Mouse (Mus musculus): Measurements from ENCODE around the gene Fstl4. TPM values are rescaled to one million over a fixed set of nuclear protein-coding genes. Genes with fewer than 3 reads are reported as not detected.

Gene Fstl4
- total and polyA plus RNA-seq, 3 experiments: not detected

- no peaks in the 10 kb centered on the region for H3K9me3 ChIP-seq (replicated peaks; ENCODE audit: insufficient read depth, low read length)
- H3K4me3 ChIP-seq (ENCODE audit: control insufficient read depth in 1 of 2, insufficient read depth in 1 of 2, low read depth in 2 of 2, low read length in 2 of 2): no peak overlapping the region
- H3K27ac ChIP-seq (ENCODE audit: control insufficient read depth, low read depth, low read length): no peak overlapping the region
- H3K9ac ChIP-seq (ENCODE audit: control insufficient read depth, low read depth, low read length, poor library complexity, severe bottlenecking): no peak overlapping the region
- no peak for DNase-seq (ENCODE audit: low read depth, low spot score)
- TF ChIP-seq CTCF (IDR thresholded peaks at IDR 0.05 in 2 of 3, conservative IDR thresholded peaks at IDR 0.05 in 1 of 3; ENCODE audit: control insufficient read depth in 1 of 3, insufficient read depth in 1 of 3, low read depth in 2 of 3, low read length in 3 of 3, poor library complexity in 1 of 3, severe bottlenecking in 1 of 3) (no peak), NELFE (IDR thresholded peaks at IDR 0.05; ENCODE audit: low read depth, low read length) (no peak), MAZ (IDR thresholded peaks at IDR 0.05; ENCODE audit: low read depth, low read length) (no peak), USF2 (IDR thresholded peaks at IDR 0.05; ENCODE audit: borderline replicate concordance in 1 of 2, insufficient read depth in 1 of 2, low read depth in 1 of 2, low read length in 2 of 2) (no peak), SMC3 (IDR thresholded peaks at IDR 0.05; ENCODE audit: low read depth, low read length) (no peak), CHD2 (IDR thresholded peaks at IDR 0.05; ENCODE audit: low read length) (no peak), ELF1 (IDR thresholded peaks at IDR 0.05; ENCODE audit: low read depth, low read length) (no peak), TAL1 (IDR thresholded peaks at IDR 0.05; ENCODE audit: low read length) (no peak), ZC3H11A (IDR thresholded peaks at IDR 0.05; ENCODE audit: low read depth, low read length) (no peak), MXI1 (IDR thresholded peaks at IDR 0.05; ENCODE audit: low read depth, low read length) (no peak), JUND (IDR thresholded peaks at IDR 0.05; ENCODE audit: low read depth, low read length) (no peak), ZKSCAN1 (IDR thresholded peaks at IDR 0.05; ENCODE audit: low read depth, low read length) (no peak), ETS1 (IDR thresholded peaks at IDR 0.05; ENCODE audit: low read depth, low read length) (no peak), EP300 (IDR thresholded peaks at IDR 0.05; ENCODE audit: low read depth in 1 of 2, low read length in 2 of 2) (no peak), MYB (IDR thresholded peaks at IDR 0.05; ENCODE audit: low read depth, low read length) (no peak)
- no peaks in the 10 kb centered on the region for H3K79me2 ChIP-seq (ENCODE audit: control insufficient read depth, insufficient read depth, low read length, poor library complexity)
- H3K27me3 ChIP-seq (ENCODE audit: control insufficient read depth in 1 of 2, insufficient read depth in 2 of 2, low read length in 2 of 2): no peaks in the 10 kb centered on the region; a peak in 2 of 4 replicates
- no peaks in the 10 kb centered on the region for H3K4me1 ChIP-seq (ENCODE audit: control insufficient read depth in 1 of 2, insufficient read depth in 2 of 2, low read length in 2 of 2)
- no peaks in the 10 kb centered on the region for H3K36me3 ChIP-seq (ENCODE audit: control insufficient read depth in 1 of 2, insufficient read depth in 2 of 2, low read length in 2 of 2)
Observed at GRCm38 (mm10) chr11:53202459-53203250, 438.2 kb downstream of the Fstl4 start.

- peaks cover 0 to 1% of the 10 kb centered on the region in 2 experiments; a peak in 2 of 4 replicates for H3K27me3 ChIP-seq (ENCODE audit: control insufficient read depth in 1 of 2, insufficient read depth in 2 of 2, low read length in 2 of 2)
Observed at GRCm38 (mm10) chr11:53210876-53211275, 446.4 kb downstream of the Fstl4 start.

More at GRCm38 (mm10) chr11:53210876-53211275, 446.4 kb downstream of the Fstl4 start:
- Histone ChIP-seq H3K9ac (ENCODE audit: control insufficient read depth, low read depth, low read length, poor library complexity, severe bottlenecking) (no peak overlapping the region), H3K9me3 (replicated peaks; ENCODE audit: insufficient read depth, low read length) (no peaks in the 10 kb centered on the region), H3K79me2 (ENCODE audit: control insufficient read depth, insufficient read depth, low read length, poor library complexity) (no peaks in the 10 kb centered on the region), H3K4me3 (ENCODE audit: control insufficient read depth in 1 of 2, insufficient read depth in 1 of 2, low read depth in 2 of 2, low read length in 2 of 2) (no peak overlapping the region), H3K4me1 (ENCODE audit: control insufficient read depth in 1 of 2, insufficient read depth in 2 of 2, low read length in 2 of 2) (no peaks in the 10 kb centered on the region), H3K36me3 (ENCODE audit: control insufficient read depth in 1 of 2, insufficient read depth in 2 of 2, low read length in 2 of 2) (no peaks in the 10 kb centered on the region), H3K27ac (ENCODE audit: control insufficient read depth, low read depth, low read length) (no peak overlapping the region)
- TF ChIP-seq POLR2AphosphoS5 (IDR thresholded peaks at IDR 0.05; ENCODE audit: borderline replicate concordance, low read depth, low read length): no peak
- no peak for DNase-seq (ENCODE audit: low read depth, low spot score)

Data from MEL (cell line).